Mouse (Mus musculus) CD4-positive, CD25-positive, alpha-beta regulatory T cell, adult 9 weeks (primary cell): Measurements from ENCODE around the gene Slc6a1. TPM values are rescaled to one million over a fixed set of nuclear protein-coding genes. Genes with fewer than 3 reads are reported as not detected.

ENCODE experiments used
- polyA plus RNA-seq: library from polyadenylated mRNA; unstranded; fragments of 100-300 nt; shearing (Covaris generic); gene quantifications from one replicate; pipeline ENCODE4 v1.2.1, GENCODE M21; 2017

Gene Slc6a1
- not detected for polyA plus RNA-seq

DNA sequence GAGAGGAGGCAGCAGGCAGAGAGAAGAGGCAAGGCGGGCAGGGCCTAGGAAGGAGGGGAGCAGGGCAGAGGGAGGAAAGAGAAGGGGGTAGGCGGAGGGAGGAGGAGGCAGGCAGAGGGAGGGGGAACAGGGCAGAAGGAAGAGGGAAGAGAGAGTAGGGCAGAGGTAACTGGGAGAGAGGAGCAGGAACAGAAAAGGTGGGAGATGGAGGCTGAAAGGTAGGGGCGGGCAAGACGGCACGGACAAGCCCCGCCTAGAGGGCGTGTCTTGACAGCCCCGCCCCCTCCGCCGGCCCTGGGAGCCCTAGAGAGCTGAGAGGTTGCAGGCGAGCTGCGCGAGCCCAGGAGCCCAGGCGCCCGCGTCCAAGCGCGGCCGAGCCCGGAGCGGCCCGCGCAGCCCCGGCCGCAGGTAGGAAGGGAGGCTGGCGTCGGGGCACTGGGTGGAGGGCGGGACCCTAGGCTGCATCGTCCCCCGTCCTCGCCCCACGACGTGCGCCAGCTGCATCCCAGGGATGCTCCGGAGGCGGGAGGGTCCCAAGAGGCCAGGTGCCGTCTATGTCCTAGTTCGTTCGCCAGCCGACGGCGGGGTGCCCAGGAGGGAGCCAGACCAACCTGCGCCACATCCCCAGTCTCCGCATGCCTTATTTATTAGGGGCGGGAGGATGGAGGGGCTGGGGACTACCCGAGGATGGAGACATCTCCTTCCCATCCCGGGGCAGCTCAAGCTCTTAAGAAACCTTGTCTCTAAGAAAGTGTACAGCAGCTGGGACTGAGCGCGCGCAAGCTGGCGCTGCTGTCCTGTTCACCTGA, at the start of gene Slc6a1:
Slc6a1 (plus strand) TSS at position 167 of the 809 bp plus-strand sequence.

Other genes starting within 250 kb of the Slc6a1 start
- gene Atp2b2, start 240.0 kb upstream of the Slc6a1 start, polyA plus RNA-seq = 0.07 TPM
- gene Slc6a11, start 151.4 kb upstream of the Slc6a1 start, polyA plus RNA-seq = 0.06 TPM
- gene Hrh1, start 115.3 kb downstream of the Slc6a1 start, polyA plus RNA-seq = not detected